ENCODE assay signal across 35 mouse cellular contexts in genomic region chr7:28619098-28619715, GRCm38 (mm10). TPM values are rescaled to one million over a fixed set of nuclear protein-coding genes. Genes with fewer than 3 reads are reported as not detected.
A peak's percentile ranks its signal among the peaks of the same experiment; 100 is the strongest.
DNase-seq lines count a peak whose midpoint lies in the region; ATAC-seq lines count a peak whose summit lies in the region.
"Had no signal": no experiment of that assay in that cellular context is flagged by ENCODE, and none has a peak within 500 bp of the region (broad histone marks: within the 10 kb centered on the region; RNA-seq: fewer than 3 reads in every experiment).

No protein-coding gene starts in this region.

- H3K36me3 ChIP-seq in embryonic facial prominence, embryonic 10.5 days (replicated peaks), result no peaks in the 10 kb centered on the region
- H3K36me3 ChIP-seq in intestine, embryonic 14.5 days (ENCODE audit: control insufficient read depth, insufficient read depth, low read length), result no peaks in the 10 kb centered on the region
- H3K36me3 ChIP-seq in stomach, embryonic 15.5 days, result no peaks in the 10 kb centered on the region
- H3K36me3 ChIP-seq in forebrain, embryonic 10.5 days (replicated peaks), result no peaks in the 10 kb centered on the region
- H3K36me3 ChIP-seq: heart, embryonic 10.5 days; heart, embryonic 15.5 days; hindbrain, embryonic 13.5 days; limb, embryonic 15.5 days had no signal

- DNase-seq in Muller cell, postnatal 12 days (ENCODE audit: inconsistent ontology term), result peak; percentile 21
- DNase-seq in embryonic facial prominence, embryonic 10.5 days (ENCODE audit: low spot score), result peak; percentile 56
- no peak for DNase-seq in intestine, embryonic 14.5 days (ENCODE audit: low spot score)
- no peak for DNase-seq in heart, postnatal 25 days (ENCODE audit: low spot score)
- no peak for DNase-seq in kidney, postnatal 36 days
- DNase-seq in forebrain, embryonic 10.5 days (ENCODE audit: extremely low spot score, low spot score), result no peak
- DNase-seq: adrenal gland, adult 2 months; adrenal gland, postnatal 36 days; cerebellum, adult 2 months; cerebellum, postnatal 25 days; heart, postnatal 36 days; kidney, adult 2 months; kidney, postnatal 4 days; left cerebral cortex, postnatal 4 days; lung, adult 2 months; lung, postnatal 14 days; right cerebral cortex, adult 18-20 months; spleen, adult 18-20 months had no signal

- intact Hi-C loops in heart, postnatal 25 days (cut with DNase I), result no loop called here

- no peak overlapping the region for H3K9ac ChIP-seq in intestine, embryonic 14.5 days (ENCODE audit: low read length)
- H3K9ac ChIP-seq in stomach, embryonic 15.5 days, result no peak overlapping the region
- H3K9ac ChIP-seq: heart, embryonic 15.5 days; hindbrain, embryonic 13.5 days; limb, embryonic 15.5 days; liver, embryonic 14.5 days had no signal

- 0 out of 2 replicates have a peak, but pooled peaks cover 4% of the 10 kb centered on the region for H3K27me3 ChIP-seq in embryonic facial prominence, embryonic 10.5 days (replicated peaks; ENCODE audit: low read depth, poor library complexity, severe bottlenecking)
- H3K27me3 ChIP-seq in intestine, embryonic 14.5 days (replicated peaks; ENCODE audit: control insufficient read depth, insufficient read depth, low read length), result no peaks in the 10 kb centered on the region
- no peaks in the 10 kb centered on the region for H3K27me3 ChIP-seq in stomach, embryonic 15.5 days (replicated peaks)
- no peaks in the 10 kb centered on the region for H3K27me3 ChIP-seq in forebrain, embryonic 10.5 days (ENCODE audit: poor library complexity, severe bottlenecking)
- H3K27me3 ChIP-seq: heart, embryonic 15.5 days; hindbrain, embryonic 13.5 days; limb, embryonic 15.5 days had no signal

- H3K9me3 ChIP-seq in embryonic facial prominence, embryonic 10.5 days, result 0 out of 2 replicates have a peak, but pooled peaks cover 3% of the 10 kb centered on the region
- no peaks in the 10 kb centered on the region for H3K9me3 ChIP-seq in intestine, embryonic 14.5 days (ENCODE audit: control insufficient read depth, low read length)
- H3K9me3 ChIP-seq in stomach, embryonic 15.5 days, result no peaks in the 10 kb centered on the region
- no peaks in the 10 kb centered on the region for H3K9me3 ChIP-seq in forebrain, embryonic 10.5 days
- H3K9me3 ChIP-seq: heart, embryonic 10.5 days; heart, embryonic 15.5 days; hindbrain, embryonic 13.5 days; limb, embryonic 15.5 days had no signal

- 0 out of 2 replicates have a peak, but pooled peaks have one; percentile 47 for ATAC-seq in intestine, embryonic 14.5 days (replicated peaks; ENCODE audit: low FRiP score, low TSS enrichment, low read depth)
- ATAC-seq in stomach, embryonic 15.5 days (ENCODE audit: insufficient read depth, low FRiP score, low read depth), result 0 out of 2 replicates have a peak, but pooled peaks have one; percentile 31
- ATAC-seq: activated CD4-positive, CD25-positive, alpha-beta regulatory T cell, adult 4 months; CD4-positive, CD25-positive, alpha-beta regulatory T cell, adult 4 months; forebrain, embryonic 16.5 days; midbrain, embryonic 16.5 days had no signal

- H3K27ac ChIP-seq in embryonic facial prominence, embryonic 10.5 days (replicated peaks), result peak overlapping the region; percentile 72; the same call in 1 of the 2 replicates
- H3K27ac ChIP-seq in intestine, embryonic 14.5 days (ENCODE audit: low read depth), result no peak overlapping the region
- H3K27ac ChIP-seq in stomach, embryonic 15.5 days, result no peak overlapping the region
- no peak overlapping the region for H3K27ac ChIP-seq in forebrain, embryonic 10.5 days
- H3K27ac ChIP-seq: heart, embryonic 10.5 days; heart, embryonic 15.5 days; hindbrain, embryonic 13.5 days; limb, embryonic 15.5 days; liver, embryonic 14.5 days had no signal

- no peak overlapping the region for H3K4me3 ChIP-seq in embryonic facial prominence, embryonic 10.5 days
- no peak overlapping the region for H3K4me3 ChIP-seq in intestine, embryonic 14.5 days (ENCODE audit: low read depth, low read length)
- no peak overlapping the region for H3K4me3 ChIP-seq in stomach, embryonic 15.5 days (replicated peaks)
- no peak overlapping the region for H3K4me3 ChIP-seq in forebrain, embryonic 10.5 days
- H3K4me3 ChIP-seq: heart, embryonic 10.5 days; heart, embryonic 15.5 days; hindbrain, embryonic 13.5 days; limb, embryonic 15.5 days had no signal

- H3K4me2 ChIP-seq in intestine, embryonic 14.5 days (ENCODE audit: low read length), result no peak overlapping the region
- H3K4me2 ChIP-seq in stomach, embryonic 15.5 days, result no peak overlapping the region
- H3K4me2 ChIP-seq: heart, embryonic 15.5 days; hindbrain, embryonic 13.5 days; limb, embryonic 15.5 days; midbrain, embryonic 11.5 days had no signal

- peaks cover 7% of the 10 kb centered on the region for H3K4me1 ChIP-seq in embryonic facial prominence, embryonic 10.5 days
- H3K4me1 ChIP-seq in intestine, embryonic 14.5 days (replicated peaks; ENCODE audit: control insufficient read depth, insufficient read depth, low read length), result no peaks in the 10 kb centered on the region
- no peaks in the 10 kb centered on the region for H3K4me1 ChIP-seq in stomach, embryonic 15.5 days
- H3K4me1 ChIP-seq in forebrain, embryonic 10.5 days, result peaks cover 4% of the 10 kb centered on the region; the same call in 1 of the 2 replicates
- H3K4me1 ChIP-seq: heart, embryonic 10.5 days; heart, embryonic 15.5 days; hindbrain, embryonic 13.5 days; limb, embryonic 15.5 days had no signal

- WGBS in embryonic facial prominence, embryonic 10.5 days, result 44% methylated on average over 9 of the region's 9 CpGs
- WGBS in intestine, embryonic 14.5 days, result 42% methylated on average over 9 of the region's 9 CpGs
- 52% methylated on average over 9 of the region's 9 CpGs for WGBS in stomach, embryonic 15.5 days
- WGBS in forebrain, embryonic 10.5 days, result 76% methylated on average over 9 of the region's 9 CpGs

RNA-seq across cellular contexts. Expression of gene Acp7, which starts 11.9 kb away (rescaled TPM):
- not detected in 2 replicates for polyA plus RNA-seq in embryonic facial prominence, embryonic 10.5 days (2016; fragmentation: Nextera tagmentation; extraction: Ambion mirVana)
- polyA plus RNA-seq in intestine, embryonic 14.5 days (2014; fragmentation: Nextera tagmentation; extraction: Ambion mirVana), result not detected in 2 replicates
- polyA plus RNA-seq in stomach, embryonic 15.5 days (2015; fragmentation: Nextera tagmentation; extraction: Ambion mirVana), result 0.08 TPM in 1 of 2 replicates, not detected in the other
- not detected for total RNA-seq in heart, postnatal 25 days (2021)
- polyA plus RNA-seq in forebrain, embryonic 10.5 days (2016; fragmentation: Nextera tagmentation; extraction: Ambion mirVana), result not detected in 2 replicates
- total RNA-seq: adrenal gland, adult 2 months; adrenal gland, postnatal 36 days; gastrocnemius, adult 8-10 months; granulocyte monocyte progenitor cell, adult 5-6 weeks; heart, postnatal 36 days; neutrophil, adult 5-6 weeks had no signal
- polyA plus RNA-seq: activated CD4-positive, CD25-positive, alpha-beta regulatory T cell, adult 4 months; adrenal gland, adult 2 months; CD4-positive, CD25-positive, alpha-beta regulatory T cell, adult 4 months; forebrain, embryonic 11.5 days; forebrain, embryonic 16.5 days; heart, embryonic 10.5 days; heart, embryonic 15.5 days; hindbrain, embryonic 13.5 days; kidney, adult 2 months; kidney, embryonic 16.5 days; liver, embryonic 14.5 days; midbrain, embryonic 11.5 days; neural tube, embryonic 11.5 days had no signal

RNA-seq across cellular contexts. Expression of gene Pak4, which starts 21.2 kb away (rescaled TPM):
- polyA plus RNA-seq in embryonic facial prominence, embryonic 10.5 days (2016; fragmentation: Nextera tagmentation; extraction: Ambion mirVana), result 70.1 and 75.8 TPM in 2 replicates
- polyA plus RNA-seq in intestine, embryonic 14.5 days (2014; fragmentation: Nextera tagmentation; extraction: Ambion mirVana), result 50.2 and 50.8 TPM in 2 replicates
- 50.2 and 56.0 TPM in 2 replicates for polyA plus RNA-seq in stomach, embryonic 15.5 days (2015; fragmentation: Nextera tagmentation; extraction: Ambion mirVana)
- 1 to 10 TPM; 8.4 to 8.8 TPM for total RNA-seq in heart, postnatal 25 days (2021)
- 66.0 and 69.9 TPM in 2 replicates for polyA plus RNA-seq in forebrain, embryonic 10.5 days (2016; fragmentation: Nextera tagmentation; extraction: Ambion mirVana)

RNA-seq across cellular contexts. Expression of gene Samd4b, which starts 21.3 kb away (rescaled TPM):
- polyA plus RNA-seq in embryonic facial prominence, embryonic 10.5 days (2016; fragmentation: Nextera tagmentation; extraction: Ambion mirVana), result 36.0 and 38.9 TPM in 2 replicates
- polyA plus RNA-seq in intestine, embryonic 14.5 days (2014; fragmentation: Nextera tagmentation; extraction: Ambion mirVana), result 26.7 and 27.7 TPM in 2 replicates
- polyA plus RNA-seq in stomach, embryonic 15.5 days (2015; fragmentation: Nextera tagmentation; extraction: Ambion mirVana), result 18.5 and 22.1 TPM in 2 replicates
- 10 to 100 TPM; 22.6 to 22.8 TPM for total RNA-seq in heart, postnatal 25 days (2021)
- polyA plus RNA-seq in forebrain, embryonic 10.5 days (2016; fragmentation: Nextera tagmentation; extraction: Ambion mirVana), result 29.9 and 30.7 TPM in 2 replicates

Comparison
In these comparisons a context has a peak if more than half of its experiments do, and no peak if none do; other contexts are left out.
1. DNase-seq: peak in Muller cell, postnatal 12 days (single experiment) and embryonic facial prominence, embryonic 10.5 days (single experiment); none in intestine, embryonic 14.5 days (single experiment), heart, postnatal 25 days (single experiment), kidney, postnatal 36 days (0 of 2) and forebrain, embryonic 10.5 days (single experiment).